Mouse (Mus musculus) gastrocnemius, postnatal 4 days (tissue): ENCODE data around the gene Ick. TPM values are rescaled to one million over a fixed set of nuclear protein-coding genes. Genes with fewer than 3 reads are reported as not detected.

Experiments
- DNase-seq, 2 experiments: peaks; one replicate each; pipeline ENCODE4 v3.0.0; 2021 to 2022; ENCODE audit warnings: low spot score in 2 of 2, mixed read lengths in 2 of 2
- total RNA-seq, 2 experiments: library from RNA; stranded (reverse); gene quantifications; 2 replicates each; pipeline ENCODE4 v1.2.3; 2021

The Ick gene
- total RNA-seq, 2 experiments from 2014 or later = 26.0 to 31.0 TPM

DNA sequence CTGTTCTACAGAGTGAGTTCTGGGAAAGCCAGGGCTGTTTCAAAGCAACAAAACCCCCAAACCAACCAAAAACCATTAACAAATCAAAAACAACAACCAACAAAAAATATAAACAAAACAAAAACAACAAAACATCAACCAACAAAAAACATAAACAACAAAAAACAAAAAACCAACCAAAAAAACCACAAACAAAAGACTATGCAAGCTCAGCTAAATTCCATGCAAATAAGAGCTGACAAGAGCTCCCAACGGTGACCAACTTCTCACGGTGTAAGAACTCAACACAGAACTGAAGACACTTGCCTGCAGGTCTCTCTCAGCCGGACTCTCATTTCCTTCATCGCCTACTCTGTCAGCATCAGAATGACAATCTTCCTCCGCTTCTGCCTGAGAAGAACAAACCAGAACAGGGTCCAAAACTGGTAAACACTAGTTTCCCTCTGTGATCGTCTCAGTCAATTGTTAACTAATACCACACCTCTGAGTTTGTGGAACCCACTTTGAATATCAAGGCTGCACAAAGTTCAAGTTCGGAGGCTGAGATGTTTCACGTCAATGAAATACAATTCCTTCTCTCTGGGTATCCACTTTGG, 4.9 kb upstream of the Ick start:
- DNase-seq = no peak

DNA sequence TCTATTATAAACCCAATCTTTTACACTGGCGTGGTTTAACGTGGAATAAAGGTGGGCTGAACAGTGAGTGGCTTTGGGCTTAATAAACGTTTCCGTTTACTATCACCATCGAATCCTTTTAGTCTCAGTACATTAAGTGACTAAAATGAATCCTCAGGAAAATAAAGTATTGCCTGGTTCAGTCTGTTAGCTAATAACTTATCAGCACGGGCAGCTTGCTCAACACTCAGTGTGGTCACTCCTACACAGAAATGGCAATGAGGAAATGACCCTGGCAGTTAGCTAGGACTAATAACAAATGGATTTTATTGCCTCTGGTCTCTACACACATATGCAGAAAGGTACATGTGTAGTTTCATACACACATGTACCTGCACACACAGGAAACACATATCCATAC, 4.0 kb upstream of the Ick start:
- DNase-seq = no peak

DNA sequence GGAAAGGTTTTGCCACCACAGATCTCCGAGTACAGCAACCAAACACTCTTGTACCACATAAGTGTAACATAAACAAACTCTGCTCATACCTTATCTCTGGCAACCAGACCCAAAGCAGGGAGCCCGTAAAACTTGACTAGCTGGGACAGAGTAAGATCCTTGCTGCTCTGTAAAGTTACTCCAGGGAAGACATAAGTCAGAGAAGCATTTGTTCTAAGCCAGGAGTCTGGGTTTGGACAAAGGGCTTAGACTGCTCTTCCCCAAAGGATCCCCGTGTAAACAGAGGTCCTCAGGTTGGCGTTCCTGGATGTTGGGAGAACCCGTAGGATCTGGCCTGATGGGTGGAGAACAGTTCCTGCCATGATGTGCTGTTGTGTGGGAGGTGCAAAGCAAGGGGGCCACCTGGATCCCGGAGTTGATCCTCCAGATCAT, 3.5 kb upstream of the Ick start:
- no peak for DNase-seq

- DNase-seq = no peak
Measured at GRCm38 (mm10) chr9:78106821-78107220, 2.2 kb upstream of the Ick start.

GRCm38 (mm10) chr9:78107582-78107911, 1.4 kb upstream of the Ick start:
- no peak for DNase-seq

- DNase-seq = peak; percentile 55 to 83
Measured at GRCm38 (mm10) chr9:78107912-78108795, 838 bp upstream of the Ick start.

DNA sequence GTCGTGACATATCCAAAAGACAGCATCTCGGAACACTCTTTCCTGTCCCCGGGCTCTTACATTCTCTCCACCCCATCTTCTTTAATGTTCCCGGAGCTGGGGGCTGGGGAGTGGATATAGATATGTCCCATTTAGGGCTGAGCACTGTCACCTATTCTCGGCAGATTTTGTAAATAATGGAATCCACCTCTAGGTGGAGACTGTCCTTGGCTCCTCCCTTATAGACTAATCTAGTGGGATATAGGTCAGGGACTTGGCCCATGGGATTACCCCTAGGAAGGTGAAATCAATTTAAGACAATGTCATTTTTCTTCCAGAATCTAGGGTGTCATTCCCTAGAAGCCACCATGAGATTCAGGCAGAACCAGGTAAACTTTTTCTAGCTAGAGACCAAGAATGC, 664 bp downstream of the Ick start:
- no peak for DNase-seq

DNA sequence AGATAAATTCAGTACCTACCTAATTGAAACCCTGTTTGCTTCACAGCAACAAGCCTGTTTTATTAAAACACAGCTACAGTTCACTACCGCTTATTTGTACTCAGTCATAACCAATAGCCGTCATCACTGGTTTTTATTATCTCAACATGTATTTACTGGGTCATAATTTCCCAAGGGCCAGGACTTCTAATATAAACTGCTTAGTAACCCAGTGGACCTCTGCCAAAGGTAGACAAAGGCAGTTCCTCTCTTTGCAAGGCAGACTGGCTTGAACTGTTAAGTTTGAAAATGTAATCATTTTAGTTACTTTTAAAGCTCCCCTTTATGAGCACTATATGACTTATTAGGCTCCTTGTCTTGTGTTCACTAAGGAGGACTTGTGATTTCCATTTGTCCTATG, 2.5 kb downstream of the Ick start:
- no peak for DNase-seq

GRCm38 (mm10) chr9:78112770-78113537, 4.0 kb downstream of the Ick start:
- peak; percentile 88 to 92 for DNase-seq

DNA sequence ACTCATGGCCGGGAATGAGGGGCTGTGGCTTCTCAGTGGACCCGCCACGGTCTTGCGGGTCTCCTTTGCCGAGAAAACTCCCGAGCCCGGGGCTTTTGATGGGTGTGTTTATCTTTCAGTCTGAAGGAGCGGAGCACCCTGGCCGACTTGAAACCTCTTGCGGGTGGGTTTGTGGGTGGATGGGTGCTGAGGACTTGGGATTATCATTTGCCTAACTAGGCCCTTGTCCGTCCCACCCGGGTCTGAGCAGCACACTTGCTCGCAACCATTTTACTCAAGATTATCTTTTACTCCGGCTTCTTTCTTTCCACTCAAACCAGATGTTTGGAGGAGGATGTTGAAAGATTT, 4.5 kb downstream of the Ick start:
- DNase-seq = no peak

DNA sequence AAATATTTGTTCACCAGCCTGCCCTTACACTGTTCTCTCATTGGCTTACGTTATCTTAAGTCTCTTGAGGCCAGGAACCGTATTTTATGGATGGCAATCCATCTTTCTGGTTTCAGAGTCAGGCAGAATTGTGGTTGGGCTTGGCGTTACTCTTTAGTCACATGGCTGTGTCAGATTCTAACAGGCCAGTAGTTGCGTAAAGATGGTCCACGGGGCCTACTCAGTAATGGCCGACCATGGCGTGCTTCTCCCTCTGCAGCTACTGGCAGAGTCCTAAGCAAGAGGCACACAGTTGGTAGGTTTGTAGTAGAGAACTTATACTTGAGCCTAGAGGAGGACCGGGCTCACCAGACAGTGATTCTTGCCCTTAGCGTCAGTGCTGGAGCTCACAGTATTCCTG, 6.8 kb downstream of the Ick start:
- DNase-seq = no peak

DNA sequence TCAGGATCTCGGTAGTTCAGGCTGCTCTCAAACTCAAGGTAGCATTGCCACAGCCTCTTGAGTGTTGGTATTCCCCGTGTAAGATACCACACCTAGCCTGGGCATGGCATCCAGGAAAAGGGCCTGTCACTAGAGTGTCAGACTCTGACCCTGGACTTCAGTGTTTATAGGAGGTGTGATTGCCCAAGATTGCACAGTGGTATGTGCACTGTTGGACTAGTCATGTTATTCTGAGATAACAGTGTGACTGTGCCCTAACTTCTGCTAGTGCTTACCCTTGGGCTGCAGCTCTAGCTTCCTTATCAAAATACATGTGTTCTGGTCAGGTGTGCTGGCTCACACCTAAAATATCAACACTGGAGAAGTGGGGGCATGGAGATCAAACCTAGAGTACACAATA, 8.7 kb downstream of the Ick start:
- no peak for DNase-seq

- no peak for DNase-seq
Measured at GRCm38 (mm10) chr9:78121358-78121757, 12.4 kb downstream of the Ick start.

- no peak for DNase-seq
Measured at GRCm38 (mm10) chr9:78121985-78122384, 13.0 kb downstream of the Ick start.

DNA sequence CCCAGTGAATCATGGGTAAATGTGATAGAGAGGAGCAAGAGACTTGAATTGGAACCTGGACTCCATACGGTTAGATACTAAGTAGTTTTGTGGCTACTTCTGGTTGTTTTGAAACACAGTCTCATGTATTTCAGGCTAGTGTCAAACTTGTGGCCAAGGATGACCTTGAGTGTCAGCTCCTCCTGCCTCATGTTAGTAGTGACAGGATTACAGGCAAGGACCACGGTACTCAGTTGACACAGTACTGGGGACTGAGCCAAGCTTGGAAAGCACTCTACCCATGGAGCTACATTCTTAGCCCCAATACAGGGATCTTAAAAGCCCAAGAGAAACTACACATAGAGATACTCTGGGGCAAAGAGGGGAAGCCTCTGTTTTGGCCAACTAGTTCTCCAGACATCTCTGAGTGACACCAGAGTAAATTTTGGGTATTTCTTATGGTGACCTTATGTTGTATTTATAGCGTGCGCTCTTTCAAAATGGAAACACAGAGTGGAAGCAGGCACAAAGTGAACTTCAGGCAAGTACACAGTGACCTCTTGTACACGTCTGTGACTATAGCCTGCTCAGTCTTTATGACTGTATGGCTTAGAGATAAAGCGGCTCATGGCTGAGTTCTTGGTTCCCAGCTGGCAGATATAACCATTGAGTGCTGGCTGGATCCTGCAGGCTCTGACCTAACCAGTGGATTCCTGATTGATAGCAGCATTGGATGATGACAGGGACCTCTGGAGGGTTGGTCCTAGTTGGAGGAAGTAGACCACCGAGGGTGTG, 14.1 kb downstream of the Ick start:
- DNase-seq = no peak

DNA sequence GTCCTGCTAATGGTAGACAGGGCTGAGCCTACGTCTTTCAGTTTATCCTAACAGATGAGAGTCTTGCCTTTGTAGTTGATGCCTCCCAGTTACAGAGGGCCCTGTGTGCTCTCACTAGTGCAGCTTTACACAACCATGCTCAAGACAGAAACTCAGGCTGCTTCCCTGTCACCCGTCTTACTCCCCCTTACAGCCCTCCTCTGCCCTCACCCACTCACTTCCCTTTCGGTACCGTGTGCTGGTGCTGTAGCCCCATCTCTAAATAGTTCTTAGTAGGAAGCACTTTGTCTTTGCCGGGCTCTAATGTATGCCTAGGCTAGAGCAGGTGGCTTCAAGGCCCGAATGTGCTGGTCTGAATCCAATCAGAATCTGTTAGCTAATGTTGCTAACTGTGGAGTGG, 15.3 kb downstream of the Ick start:
- no peak for DNase-seq

DNA sequence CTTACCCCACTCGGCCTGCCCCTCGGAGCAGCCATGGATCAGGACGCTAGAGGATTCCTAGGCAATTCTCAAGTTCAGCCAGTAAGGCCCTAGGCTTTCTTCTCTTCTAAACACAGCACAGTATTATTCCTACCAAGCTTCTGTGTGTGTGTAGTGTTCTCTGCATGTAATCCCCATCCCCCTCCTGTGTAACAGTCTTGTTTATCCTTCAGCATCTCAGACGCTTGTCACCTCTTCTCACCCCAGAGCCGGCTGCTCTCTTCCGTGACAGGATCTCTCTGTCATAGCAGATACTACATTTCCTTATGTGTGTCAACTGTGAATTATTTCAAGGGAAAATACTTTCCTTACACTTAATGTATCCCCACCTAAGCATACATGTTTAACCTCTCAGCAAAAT, 17.0 kb downstream of the Ick start:
- no peak for DNase-seq

GRCm38 (mm10) chr9:78126643-78127042, 17.7 kb downstream of the Ick start:
- DNase-seq = no peak

DNA sequence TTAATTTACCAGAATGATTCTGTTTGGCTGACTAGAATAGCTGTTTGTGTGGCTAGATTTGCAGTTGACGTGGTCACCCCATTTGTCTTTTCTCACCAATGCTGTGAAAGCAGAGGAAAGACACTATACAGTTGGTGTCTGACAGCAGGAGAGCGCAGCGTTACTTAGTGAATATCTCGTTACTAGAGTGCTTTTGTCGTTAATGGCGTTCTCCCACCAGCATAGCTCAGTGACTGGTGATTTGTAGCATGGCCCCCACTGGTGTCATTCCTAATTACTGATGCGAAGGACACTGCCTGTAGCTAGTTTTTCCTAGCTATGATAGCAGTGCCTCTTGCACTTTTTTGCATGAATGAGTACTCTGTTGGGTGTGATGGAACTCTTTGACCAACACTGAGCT, 26.7 kb downstream of the Ick start:
- no peak for DNase-seq

DNA sequence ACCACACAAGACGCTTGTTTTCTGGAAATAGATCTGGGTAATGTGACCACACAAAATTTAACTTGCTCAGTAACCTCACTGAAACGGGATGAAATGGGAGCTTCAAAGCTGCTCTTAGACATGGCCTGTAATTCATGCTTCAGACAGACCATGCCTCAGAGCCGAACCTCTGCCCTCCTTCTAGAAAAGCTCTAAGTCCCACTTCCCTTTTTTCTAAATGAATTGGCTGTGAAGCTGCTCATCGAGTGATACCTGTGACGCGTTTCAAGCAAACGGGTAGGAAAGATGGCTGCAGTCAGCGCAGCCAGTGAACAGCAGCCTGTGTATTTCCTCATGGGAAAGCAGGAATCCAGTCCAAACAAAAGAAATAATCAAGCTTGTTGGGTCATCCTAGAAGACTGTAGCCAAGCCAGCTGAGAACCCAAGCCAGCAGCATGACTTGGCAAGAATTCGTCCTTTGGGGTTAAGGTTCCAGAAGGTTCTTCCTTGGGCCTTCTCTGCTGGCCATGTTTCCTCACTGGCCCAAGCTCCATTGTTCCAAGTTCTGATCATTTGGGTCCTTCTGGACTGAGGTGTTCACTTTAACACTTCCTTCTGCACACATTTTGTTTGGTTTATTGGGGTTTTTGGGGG, 29.2 kb downstream of the Ick start:
- DNase-seq = no peak

- no peak for DNase-seq
Measured at GRCm38 (mm10) chr9:78139463-78139862, 30.5 kb downstream of the Ick start.
